ENCODE assay signal across 27 mouse cellular contexts in genomic region chr9:120545994-120546393, GRCm38 (mm10). TPM values are rescaled to one million over a fixed set of nuclear protein-coding genes. Genes with fewer than 3 reads are reported as not detected.
DNase-seq lines count a peak whose midpoint lies in the region; ATAC-seq and TF ChIP-seq lines count a peak whose summit lies in the region.
"Had no signal": no experiment of that assay in that cellular context is flagged by ENCODE, and none has a peak within 500 bp of the region (broad histone marks: within the 10 kb centered on the region; RNA-seq: fewer than 3 reads in every experiment).

No protein-coding gene starts in this region.

- no peaks in the 10 kb centered on the region for H3K36me3 ChIP-seq in lung, postnatal 0 days (ENCODE audit: insufficient read depth, low read length)
- H3K36me3 ChIP-seq: embryonic facial prominence, embryonic 15.5 days; forebrain, embryonic 10.5 days; G1E; heart, embryonic 15.5 days; hindbrain, embryonic 10.5 days had no signal

- TF ChIP-seq CTCF in lung, postnatal 0 days (IDR thresholded peaks at IDR 0.05) = no peak
- no peak for TF ChIP-seq CTCF in gastrocnemius, adult 2 months (IDR thresholded peaks at IDR 0.05)

- H3K4me2 ChIP-seq in lung, postnatal 0 days (replicated peaks; ENCODE audit: low read depth, low read length) = no peak overlapping the region
- H3K4me2 ChIP-seq: embryonic facial prominence, embryonic 15.5 days; heart, embryonic 11.5 days; heart, embryonic 15.5 days; hindbrain, embryonic 14.5 days had no signal

- intact Hi-C loops in gastrocnemius, adult 2 months (cut with DNase I) = no loop called here

- H3K27me3 ChIP-seq in lung, postnatal 0 days (replicated peaks; ENCODE audit: insufficient read depth, low read length) = no peaks in the 10 kb centered on the region; the same call in 1 of the 2 replicates
- H3K27me3 ChIP-seq: embryonic facial prominence, embryonic 15.5 days had no signal

- no peak overlapping the region for H3K4me3 ChIP-seq in lung, postnatal 0 days (ENCODE audit: low read depth, low read length)
- H3K4me3 ChIP-seq in gastrocnemius, adult 2 months = no peak overlapping the region
- H3K4me3 ChIP-seq: embryonic facial prominence, embryonic 15.5 days; erythroblast, embryonic 14.5 days; forebrain, embryonic 10.5 days; heart, adult 2 months; heart, embryonic 15.5 days; hindbrain, embryonic 10.5 days had no signal

- no peaks in the 10 kb centered on the region for H3K4me1 ChIP-seq in lung, postnatal 0 days (ENCODE audit: insufficient read depth, low read depth, low read length)

- peak; percentile 10 for DNase-seq in lung, postnatal 0 days (ENCODE audit: low spot score)
- DNase-seq in lung, postnatal 25 days (ENCODE audit: low spot score) = no peak
- peak; percentile 52 for DNase-seq in 416B (ENCODE audit: low read depth)
- no peak for DNase-seq in gastrocnemius, adult 2 months
- DNase-seq in retina, embryonic 14.5 days (ENCODE audit: low spot score) = no peak
- no peak for DNase-seq in kidney, adult 8-10 months
- DNase-seq: adrenal gland, adult 8-10 months; cerebellum, adult 11 months; cerebellum, adult 9-10 months; cerebellum, postnatal 25 days; embryo, embryonic 11 days; heart, adult 2 months; heart, postnatal 14 days had no signal

- no peak overlapping the region for H3K9ac ChIP-seq in lung, postnatal 0 days (replicated peaks; ENCODE audit: low read depth)
- H3K9ac ChIP-seq: embryonic facial prominence, embryonic 15.5 days; heart, embryonic 15.5 days; hindbrain, embryonic 14.5 days had no signal

- no peaks in the 10 kb centered on the region for H3K9me3 ChIP-seq in lung, postnatal 0 days (ENCODE audit: low read length)
- H3K9me3 ChIP-seq: embryonic facial prominence, embryonic 15.5 days; forebrain, embryonic 10.5 days; G1E; heart, embryonic 15.5 days; hindbrain, embryonic 10.5 days had no signal

- no peak overlapping the region for H3K27ac ChIP-seq in lung, postnatal 0 days (ENCODE audit: low read length)
- H3K27ac ChIP-seq in gastrocnemius, adult 2 months = no peak overlapping the region
- H3K27ac ChIP-seq: embryonic facial prominence, embryonic 15.5 days; forebrain, embryonic 10.5 days; heart, adult 2 months; heart, embryonic 15.5 days; hindbrain, embryonic 10.5 days; hindbrain, embryonic 14.5 days had no signal

- WGBS in lung, postnatal 0 days = 62% methylated on average over 2 of the region's 2 CpGs

- no peak for TF ChIP-seq EP300 in lung, postnatal 0 days (IDR thresholded peaks at IDR 0.05)

- no peak for ATAC-seq in lung, postnatal 0 days
- peak; percentile 65 to 70 for ATAC-seq in hematopoietic stem cell, adult 5-6 weeks (replicated peaks in 1 of 2; ENCODE audit: insufficient read depth in 1 of 2, low FRiP score in 2 of 2, low TSS enrichment in 1 of 2, low read depth in 1 of 2, poor library complexity in 2 of 2, severe bottlenecking in 2 of 2)
- ATAC-seq in neutrophil, adult 5-6 weeks (ENCODE audit: extremely low read depth, insufficient number of reproducible peaks, low FRiP score, poor library complexity, severe bottlenecking) = peak; percentile 49; the same call in 1 of the 2 replicates
- ATAC-seq: CD4-positive, CD25-positive, alpha-beta regulatory T cell, adult 4 months; forebrain, embryonic 14.5 days had no signal

RNA-seq across cellular contexts. Expression of gene Entpd3, which starts 6.4 kb away (rescaled TPM):
- 3.6 and 4.1 TPM in 2 replicates for polyA plus RNA-seq in lung, postnatal 0 days (2015; fragmentation: Nextera tagmentation; extraction: Ambion mirVana)
- 0.75 TPM in 1 of 2 replicates, not detected in the other for total RNA-seq in hematopoietic stem cell, adult 5-6 weeks (2017)
- total RNA-seq in neutrophil, adult 5-6 weeks (2017) = 8.0 and 8.2 TPM in 2 replicates
- not detected for total RNA-seq in gastrocnemius, adult 2 months (2021)
- total RNA-seq: gastrocnemius, adult 8-10 months; gastrocnemius, postnatal 4 days had no signal
- polyA plus RNA-seq: CD4-positive, CD25-positive, alpha-beta regulatory T cell, adult 4 months; G1E had no signal

RNA-seq across cellular contexts. Expression of gene Rpl14, which starts 25.2 kb away (rescaled TPM):
- 456 and 488 TPM in 2 replicates for polyA plus RNA-seq in lung, postnatal 0 days (2015; fragmentation: Nextera tagmentation; extraction: Ambion mirVana)
- 2,251 and 3,052 TPM in 2 replicates for total RNA-seq in hematopoietic stem cell, adult 5-6 weeks (2017)
- 525 and 587 TPM in 2 replicates for total RNA-seq in neutrophil, adult 5-6 weeks (2017)
- total RNA-seq in gastrocnemius, adult 2 months (2021) = 100 to 1,000 TPM; 290 to 372 TPM

RNA-seq across cellular contexts. Expression of gene Eif1b, which starts 54.0 kb away (rescaled TPM):
- 112 and 114 TPM in 2 replicates for polyA plus RNA-seq in lung, postnatal 0 days (2015; fragmentation: Nextera tagmentation; extraction: Ambion mirVana)
- total RNA-seq in hematopoietic stem cell, adult 5-6 weeks (2017) = 79.5 and 128 TPM in 2 replicates
- 52.8 and 62.4 TPM in 2 replicates for total RNA-seq in neutrophil, adult 5-6 weeks (2017)
- 10 to 100 TPM; 39.9 to 46.4 TPM for total RNA-seq in gastrocnemius, adult 2 months (2021)

Comparison
In these comparisons a context has a peak if more than half of its experiments do, and no peak if none do; other contexts are left out.
1. DNase-seq: peak in lung, postnatal 0 days (single experiment) and 416B (single experiment); none in lung, postnatal 25 days (single experiment), gastrocnemius, adult 2 months (single experiment), retina, embryonic 14.5 days (single experiment) and kidney, adult 8-10 months (0 of 2).